Mouse (Mus musculus) gastrocnemius, postnatal 14 days (tissue): ENCODE results near the gene BC025920. TPM values are rescaled to one million over a fixed set of nuclear protein-coding genes. Genes with fewer than 3 reads are reported as not detected.
A peak's percentile ranks its signal among the peaks of the same experiment; 100 is the strongest.
"Not testable (repeated sequence)": the region's sequence is repeated elsewhere in the genome, so short reads cannot be mapped to it uniquely, and the experiment has no call there.

Experiments used
- DNase-seq: peaks from one replicate; pipeline ENCODE4 v3.0.0; 2021; ENCODE audit warnings: mixed read lengths
- intact Hi-C: fragments of 180-260 bp; cut with DNase I; formaldehyde crosslinking; loops from one replicate; pipeline ENCODE4 v1.15.1; 2025; ENCODE audit warnings: low total_unique reads
- total RNA-seq, 2 experiments: library from RNA; stranded (reverse); gene quantifications; 2 replicates each; pipeline ENCODE4 v1.2.3; 2021

Gene BC025920
- total RNA-seq, 2 experiments from 2014 or later: 1.7 to 2.2 TPM

DNA sequence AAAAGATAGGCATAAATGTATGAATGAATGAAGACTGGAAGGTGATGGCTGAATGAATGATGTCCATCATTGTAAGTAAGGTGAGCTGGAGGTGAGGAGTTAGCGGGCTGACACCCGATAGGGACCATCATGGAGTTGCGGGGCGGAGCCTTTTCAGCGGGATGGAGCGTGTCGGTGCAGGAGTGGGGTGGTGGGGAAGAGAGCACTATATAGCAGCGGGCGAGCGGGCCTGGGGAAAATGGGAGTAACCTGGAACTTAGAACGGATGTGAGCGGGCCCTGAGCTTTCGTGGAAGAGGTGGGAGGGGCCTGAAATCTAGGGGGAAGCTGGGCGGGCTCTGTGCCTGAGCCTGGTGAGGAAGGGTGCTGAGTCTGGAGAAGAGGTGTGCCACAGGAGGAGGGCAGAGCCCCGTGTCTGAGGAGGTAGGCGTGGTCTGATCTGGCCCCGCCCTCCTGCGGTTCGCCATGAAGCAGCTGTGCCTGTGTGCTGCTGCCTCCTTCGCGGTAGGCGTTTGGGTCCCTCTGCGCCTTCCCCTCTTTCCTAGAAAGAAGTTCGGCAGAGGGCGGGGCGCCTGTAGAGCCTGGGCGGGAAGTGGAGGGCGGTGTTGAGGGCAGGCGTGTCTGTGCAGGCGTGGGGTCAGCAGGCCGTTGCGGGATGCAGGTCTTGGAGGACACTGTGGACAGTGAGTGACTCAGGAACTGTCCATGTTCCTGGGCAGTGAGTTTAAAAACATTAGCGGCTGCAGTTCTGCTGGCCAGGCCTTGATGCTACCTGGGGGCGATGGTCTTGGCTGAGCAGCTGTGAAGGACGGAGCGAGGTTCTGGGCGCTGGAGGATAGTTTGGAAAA, 27.4 kb downstream of the BC025920 start:
- intact Hi-C loops: no loop called here
- DNase-seq: peak; percentile 83

DNA sequence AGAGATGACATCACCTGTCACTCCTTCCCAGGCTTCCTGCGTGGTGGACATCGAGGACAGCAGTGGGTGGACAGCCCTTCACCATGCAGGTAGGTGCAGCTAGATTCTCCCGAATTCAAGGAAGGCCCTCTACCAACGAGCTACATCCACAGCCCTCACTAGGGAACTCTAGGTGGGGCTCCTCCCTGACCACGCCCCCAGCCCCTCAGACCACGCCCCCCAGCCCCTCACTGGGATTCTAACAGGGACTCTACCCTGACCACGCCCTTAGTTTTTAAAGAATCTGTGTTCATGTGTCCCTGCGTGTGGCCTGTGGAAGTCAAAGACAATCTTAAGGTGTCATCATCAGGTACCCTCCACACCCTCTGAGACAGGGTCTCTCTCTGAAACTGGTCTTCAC, 30.3 kb downstream of the BC025920 start:
- no peak for DNase-seq
- intact Hi-C loops: no loop called here

DNA sequence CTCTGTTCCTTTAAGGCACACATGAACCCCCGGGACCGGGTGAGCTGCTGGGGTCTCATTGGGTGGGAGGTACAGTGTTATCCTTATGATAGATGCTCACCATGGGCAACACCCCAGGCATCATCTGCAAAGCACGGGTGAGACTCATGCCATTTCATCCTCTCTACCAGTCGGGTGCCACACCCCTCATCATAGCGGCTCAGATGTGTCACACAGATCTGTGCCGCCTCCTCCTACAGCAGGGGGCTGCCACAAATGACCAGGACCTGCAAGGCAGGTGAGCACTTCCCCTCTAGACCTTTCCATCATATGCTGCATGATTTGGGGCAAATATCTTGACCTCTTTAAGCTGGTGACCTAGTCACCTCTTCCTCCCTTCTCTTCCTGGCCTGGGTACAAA, 32.0 kb downstream of the BC025920 start:
- intact Hi-C loops: no loop called here
- DNase-seq: no peak

DNA sequence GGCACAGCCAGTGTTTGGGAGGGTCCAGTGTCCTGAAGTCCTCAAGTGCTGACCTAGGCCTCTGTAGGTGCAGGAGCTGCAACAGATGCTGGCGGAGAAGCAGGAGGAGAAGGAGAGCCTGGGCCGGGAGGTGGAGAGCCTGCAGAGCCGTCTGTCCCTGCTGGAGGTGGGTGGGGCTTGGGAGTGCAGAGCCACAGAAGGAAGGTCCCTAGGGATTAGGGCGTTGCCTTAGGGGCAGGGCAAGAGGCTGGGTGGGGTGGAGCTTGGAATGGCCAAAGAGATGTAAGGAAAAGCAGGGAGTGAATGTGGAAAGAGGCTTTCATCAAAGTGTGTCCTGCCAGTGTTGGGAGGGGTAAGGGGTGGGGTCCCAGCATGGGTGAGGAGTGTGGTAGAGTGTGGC, 34.8 kb downstream of the BC025920 start:
- DNase-seq, intact Hi-C loops: not testable (repeated sequence)

DNA sequence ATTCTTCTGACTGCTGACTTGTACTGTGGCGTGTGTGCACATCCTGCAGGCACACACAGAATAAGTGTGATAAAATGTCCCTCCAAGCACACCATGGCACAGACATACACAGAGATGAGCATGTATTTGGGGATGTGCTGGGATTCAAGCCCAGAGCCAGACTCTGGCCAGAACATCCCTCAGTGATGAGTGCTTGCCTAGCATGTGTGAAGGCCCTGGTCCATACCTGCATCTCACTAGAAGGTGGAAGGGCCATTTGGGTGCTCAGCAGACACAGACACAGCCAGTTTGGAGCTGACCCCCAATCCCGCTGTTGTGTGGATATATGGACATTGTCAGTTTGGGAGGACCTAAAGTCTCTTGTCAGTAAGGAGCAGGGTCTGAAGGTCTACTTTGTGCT, 35.5 kb downstream of the BC025920 start:
- no peak for DNase-seq
- intact Hi-C loops: no loop called here

DNA sequence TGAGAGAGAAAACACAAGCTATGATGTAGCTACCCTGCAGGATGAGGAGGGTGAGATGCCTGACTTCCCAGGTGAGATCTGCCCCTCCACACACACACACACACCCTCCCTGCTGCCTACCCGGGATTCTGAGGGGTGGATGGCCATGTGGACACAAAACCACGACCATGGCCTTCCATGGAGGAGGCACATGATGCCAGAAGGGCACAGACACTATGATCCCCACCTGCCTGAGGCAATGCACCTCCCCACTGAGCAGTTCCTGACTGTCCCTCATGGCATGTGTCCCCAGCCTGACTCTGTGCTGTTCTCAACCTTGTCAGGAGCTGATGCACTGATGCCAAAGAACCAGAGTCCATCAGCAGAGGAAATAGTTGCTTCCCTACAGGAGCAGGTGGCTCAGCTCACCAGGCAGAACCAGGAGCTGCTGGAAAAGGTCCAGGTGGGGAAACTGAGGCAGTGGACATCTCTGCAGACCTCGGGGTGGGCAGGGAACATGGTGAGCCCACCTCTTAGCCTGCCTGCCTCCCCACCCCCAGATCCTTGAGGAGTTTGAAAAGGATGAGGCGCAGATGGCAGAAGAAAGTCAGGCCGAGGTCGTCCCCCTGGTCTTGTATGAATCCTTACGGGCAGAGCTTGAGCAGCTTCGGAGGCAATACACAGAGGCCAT, 36.0 kb downstream of the BC025920 start:
- no peak for DNase-seq
- intact Hi-C loops: no loop called here

DNA sequence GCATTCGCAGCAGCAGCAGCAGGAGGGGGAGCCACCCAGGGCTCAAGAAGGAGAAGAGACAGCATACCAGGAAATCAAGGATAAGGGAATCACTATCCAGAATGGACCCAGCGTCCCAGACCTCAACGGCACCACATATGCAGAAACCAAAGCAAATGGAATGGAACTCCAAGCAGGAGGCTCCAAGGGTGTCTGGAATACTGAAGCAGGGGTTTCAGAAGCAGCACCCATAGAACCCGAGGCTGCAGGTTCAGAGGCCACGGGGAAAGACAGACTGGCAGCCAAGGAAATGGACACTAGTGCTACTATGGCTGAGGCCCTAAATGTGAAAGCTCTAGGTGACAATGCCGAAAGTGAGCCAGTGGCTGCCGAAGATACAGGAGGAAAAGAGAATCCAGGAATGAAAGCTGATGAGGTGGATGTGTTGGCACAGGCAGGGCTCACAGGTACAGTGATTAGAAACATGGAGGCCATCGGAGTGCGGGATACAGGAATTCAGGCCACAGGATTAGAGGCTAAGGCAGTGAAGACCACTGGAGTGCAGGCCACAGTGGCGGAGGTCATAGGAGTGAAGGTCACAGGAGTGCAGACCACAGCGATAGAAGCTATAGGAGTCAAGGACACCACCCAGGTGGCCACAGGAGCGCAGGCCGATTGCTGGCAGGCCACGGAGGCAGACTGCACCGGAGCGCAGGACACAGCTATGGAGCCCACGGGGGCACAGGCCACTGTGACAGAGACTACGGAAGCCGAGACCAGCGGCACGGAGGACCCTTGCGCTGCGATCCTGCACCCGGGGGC, 36.8 kb downstream of the BC025920 start:
- DNase-seq: no peak
- intact Hi-C loops: no loop called here

DNA sequence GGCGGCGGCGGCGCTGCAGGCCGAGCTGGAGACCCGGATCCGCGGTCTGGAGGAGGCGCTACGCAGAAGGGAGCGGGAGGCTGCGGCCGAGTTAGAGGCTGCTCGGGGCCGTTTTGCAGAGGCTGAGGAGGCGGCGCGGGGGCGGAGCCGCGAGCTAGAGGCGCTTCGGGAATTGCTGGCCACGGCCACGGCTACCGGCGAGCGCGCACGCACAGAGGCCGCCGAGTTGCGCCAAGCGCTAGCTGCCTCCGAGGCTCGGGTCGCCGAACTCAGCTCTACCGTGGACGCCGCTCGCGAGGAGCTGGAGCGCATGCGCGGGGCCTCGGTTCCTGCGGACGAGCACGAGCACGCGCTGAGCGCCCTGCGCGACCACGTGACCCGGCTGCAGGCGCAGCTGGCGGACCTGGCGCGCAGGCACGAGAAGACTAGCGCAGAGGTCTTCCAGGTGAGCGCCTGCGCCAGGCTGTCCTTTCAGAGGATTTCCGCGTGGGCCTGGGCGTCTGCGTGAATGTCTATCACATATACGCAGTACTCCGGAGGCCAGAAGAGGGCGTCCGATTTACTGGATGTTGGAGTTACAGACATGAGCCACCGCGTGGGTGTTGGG, 37.5 kb downstream of the BC025920 start:
- intact Hi-C loops: no loop called here
- DNase-seq: peak; percentile 98

DNA sequence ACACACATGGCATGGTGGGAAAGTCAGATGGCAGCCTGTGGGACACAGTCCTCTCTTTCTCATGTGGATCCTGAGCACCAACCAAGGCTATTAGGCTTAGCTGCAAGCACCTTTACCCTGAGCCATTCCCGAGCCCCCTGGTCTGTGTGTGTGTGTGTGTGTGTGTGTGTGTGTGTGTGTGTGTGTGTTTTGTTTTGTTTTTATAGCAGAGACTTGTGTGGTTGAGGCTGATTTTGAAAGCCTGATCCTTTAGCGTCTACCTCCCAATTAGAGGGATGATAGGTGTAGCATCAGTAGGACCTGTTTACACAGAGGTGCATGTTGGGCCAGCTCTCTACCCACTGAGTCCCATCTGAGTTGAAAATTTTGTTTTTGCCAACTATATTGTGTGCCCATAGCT, 38.1 kb downstream of the BC025920 start:
- no peak for DNase-seq
- intact Hi-C loops: no loop called here

DNA sequence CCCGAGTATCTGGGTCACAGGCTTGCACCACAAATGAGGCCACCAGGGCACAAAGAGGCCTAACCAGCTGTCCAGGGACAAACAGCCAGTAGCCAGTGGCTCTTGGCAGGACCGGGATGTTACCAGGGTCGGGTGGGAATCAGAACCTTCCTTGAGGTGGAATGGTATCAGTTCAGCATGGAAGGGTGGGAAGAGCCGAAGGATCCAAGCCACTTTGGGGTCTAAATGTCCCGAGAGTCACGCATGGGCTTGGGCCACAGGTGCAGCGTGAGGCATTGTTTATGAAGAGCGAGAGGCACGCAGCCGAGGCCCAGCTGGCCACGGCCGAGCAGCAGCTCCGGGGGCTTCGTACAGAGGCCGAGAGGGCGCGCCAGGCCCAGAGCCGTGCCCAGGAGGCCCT, 38.6 kb downstream of the BC025920 start:
- intact Hi-C loops: no loop called here

DNA sequence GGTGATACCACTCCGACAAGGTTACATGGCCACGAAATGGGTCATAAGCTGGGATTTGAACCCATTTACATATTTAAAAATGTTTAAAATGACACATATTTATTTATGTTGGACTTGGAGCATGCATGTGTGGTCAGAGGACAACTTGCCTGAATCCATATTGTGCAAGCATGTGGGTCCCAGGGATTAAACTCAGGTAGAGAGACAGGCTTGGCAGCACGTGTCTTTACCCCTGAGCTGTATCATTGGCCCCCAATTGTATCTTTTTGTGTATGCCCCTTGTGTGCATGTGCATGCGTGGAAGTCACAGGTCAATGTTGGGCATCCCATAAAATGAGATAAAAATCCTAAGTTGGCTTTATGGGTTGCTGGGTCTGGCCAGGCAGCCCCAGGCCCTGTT, 39.3 kb downstream of the BC025920 start:
- intact Hi-C loops: no loop called here
- no peak for DNase-seq

More for the DNA sequence above, 38.6 kb downstream of the BC025920 start:
- DNase-seq: no peak

DNA sequence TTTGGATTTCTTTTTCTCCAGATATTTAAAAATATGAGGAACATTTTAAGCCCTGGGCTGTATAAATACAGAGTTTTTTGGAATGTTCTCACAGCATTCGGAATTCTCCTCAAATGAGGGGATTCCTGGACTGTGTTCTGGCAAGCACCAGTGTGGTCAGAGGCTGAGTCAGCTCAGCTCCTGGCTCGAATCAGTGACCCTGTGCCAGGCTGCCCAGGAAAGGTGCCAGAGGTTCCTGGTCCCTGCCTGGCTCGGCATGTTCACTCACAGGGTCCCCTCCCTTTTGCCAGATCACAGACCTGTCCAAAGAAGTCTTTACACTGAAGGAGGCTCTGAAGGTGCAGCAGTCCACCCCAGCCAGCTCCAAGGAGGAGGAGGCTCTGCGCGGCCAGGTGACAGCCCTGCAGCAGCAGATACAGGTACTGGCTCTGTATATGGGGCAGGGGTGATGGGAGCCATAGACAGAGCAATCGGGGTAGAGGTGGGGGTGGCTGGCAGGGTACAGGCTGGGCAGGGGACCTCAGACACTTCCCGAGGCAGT, 40.0 kb downstream of the BC025920 start:
- DNase-seq: no peak
- intact Hi-C loops: no loop called here

DNA sequence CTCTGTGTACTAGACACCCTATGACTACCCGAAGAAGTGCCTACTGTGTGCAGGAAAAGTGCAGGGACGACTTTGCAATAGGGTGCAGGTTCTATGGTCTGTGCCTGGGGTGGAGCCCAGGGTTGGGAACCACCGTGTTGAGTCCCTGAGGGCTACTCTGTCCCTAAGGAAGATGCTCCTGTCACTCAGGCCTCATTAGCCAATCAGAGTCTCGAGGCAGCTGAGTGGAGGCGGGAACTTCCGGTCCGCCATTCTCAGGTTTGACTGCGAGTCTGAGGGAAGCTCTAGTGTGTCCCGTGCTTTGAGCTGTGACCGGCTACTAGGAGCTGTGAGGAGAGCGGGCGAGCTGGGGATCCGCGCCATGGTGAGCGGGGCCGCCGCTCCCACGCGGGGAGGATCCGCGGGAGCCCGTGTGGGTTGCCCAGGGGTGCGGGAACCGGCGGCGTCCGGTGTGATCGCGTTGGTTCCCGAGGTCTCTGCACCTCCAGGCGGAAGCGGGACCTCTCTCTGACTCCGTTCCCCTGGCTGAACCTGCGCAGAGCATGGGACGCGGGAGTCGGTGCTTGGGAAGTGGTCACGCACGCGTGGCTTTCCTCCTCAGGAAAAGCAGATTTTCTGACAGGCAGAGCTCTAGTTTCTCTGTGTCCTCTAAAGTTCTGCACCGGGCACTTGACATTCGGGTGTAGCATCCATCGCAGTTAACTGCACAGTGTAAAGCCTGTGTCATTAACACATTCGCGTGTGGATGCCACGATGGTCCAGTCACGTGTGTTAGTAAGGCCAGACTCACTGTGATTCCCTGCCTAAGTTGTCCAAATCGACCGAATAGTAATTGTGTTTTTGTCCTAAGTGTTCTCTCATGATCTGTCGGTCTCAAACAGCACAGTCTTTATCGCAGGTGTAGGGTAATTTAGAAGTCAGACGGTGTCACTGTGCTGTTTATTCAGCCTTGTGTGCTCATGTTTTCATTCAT, 43.0 kb downstream of the BC025920 start, which contains the start of gene Gm10778:
TSS of gene Gm10778 (plus strand) at position 257 of the 973 bp plus-strand sequence.
- peak; percentile 78 for DNase-seq
- intact Hi-C loops: not testable (repeated sequence)

DNA sequence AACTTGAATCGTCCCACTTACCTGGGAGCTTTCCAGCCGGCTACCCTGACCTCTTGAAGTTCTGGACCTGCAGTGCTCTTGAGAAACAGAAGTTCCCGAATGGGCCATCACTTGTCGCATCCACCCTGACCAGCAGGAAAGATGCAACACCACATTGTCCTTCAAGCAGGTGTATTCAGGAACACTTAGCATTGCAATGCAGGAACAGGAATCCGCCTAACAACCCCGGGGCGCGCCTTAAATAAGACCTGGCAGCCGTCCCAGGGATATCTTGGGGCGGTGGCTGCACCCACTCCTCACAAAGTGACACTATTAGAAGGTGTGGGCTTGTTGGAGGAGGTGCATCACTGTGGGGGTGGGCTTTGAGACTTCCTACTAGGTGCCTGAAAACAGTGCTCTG, 49.1 kb downstream of the BC025920 start:
- DNase-seq: no peak
- intact Hi-C loops: no loop called here

DNA sequence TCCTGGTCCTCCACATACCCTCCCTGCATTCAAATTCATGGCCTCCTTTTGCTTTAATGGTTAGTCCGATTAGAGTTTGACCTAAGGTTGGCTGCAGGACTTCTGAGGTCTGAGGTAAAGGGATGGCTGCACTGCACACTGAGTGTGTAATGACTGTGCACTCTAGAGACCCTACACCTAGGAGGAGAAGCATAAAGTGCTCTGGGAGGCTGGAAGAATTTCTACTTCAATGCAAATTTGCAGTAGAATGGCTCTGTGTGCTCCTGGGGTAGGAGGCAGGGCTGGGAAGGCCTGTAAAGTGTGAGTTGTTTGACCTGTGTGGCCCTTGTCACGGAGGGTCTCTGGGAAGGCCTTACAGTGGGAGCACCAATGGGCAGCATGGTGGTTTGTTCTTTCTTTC, 50.1 kb downstream of the BC025920 start:
- DNase-seq: no peak
- intact Hi-C loops: no loop called here
